Mouse (Mus musculus): ENCODE measurements at regions not wholly inside any gene's neighbourhood (a gene's known extent, or its start where the extent isn't known, plus 50 kb on each side); places are given as distances from the start of the nearest gene placed in this dataset.

GRCm38 (mm10) chr6:82143496-82143895, 102.7 kb downstream of the Eva1a start:
- H3K27me3 ChIP-seq (ENCODE audit: insufficient read depth, low read length) = no peaks in the 10 kb centered on the region
- H3K9me3 ChIP-seq (ENCODE audit: low read length) = no peaks in the 10 kb centered on the region
- H3K4me3 ChIP-seq (ENCODE audit: low read depth, low read length) = no peak overlapping the region
- ATAC-seq (no peak), DNase-seq (no peak)
- no peaks in the 10 kb centered on the region for H3K4me1 ChIP-seq (ENCODE audit: insufficient read depth)
- no peak overlapping the region for H3K9ac ChIP-seq (replicated peaks)
- no peak overlapping the region for H3K4me2 ChIP-seq (ENCODE audit: low read depth, low read length)
- no peak overlapping the region for H3K27ac ChIP-seq (ENCODE audit: low read depth)
- 75% methylated on average over 6 of the region's 6 CpGs for WGBS (ENCODE audit: insufficient replicate concordance)
- TF ChIP-seq CTCF (IDR thresholded peaks at IDR 0.05; ENCODE audit: low read depth) = 0 out of 2 replicates have a peak, but pooled peaks have one; percentile 8
- no peak for TF ChIP-seq EP300 (IDR thresholded peaks at IDR 0.05; ENCODE audit: low read depth)
- H3K36me3 ChIP-seq (replicated peaks; ENCODE audit: insufficient read depth, low read length) = no peaks in the 10 kb centered on the region

DNA sequence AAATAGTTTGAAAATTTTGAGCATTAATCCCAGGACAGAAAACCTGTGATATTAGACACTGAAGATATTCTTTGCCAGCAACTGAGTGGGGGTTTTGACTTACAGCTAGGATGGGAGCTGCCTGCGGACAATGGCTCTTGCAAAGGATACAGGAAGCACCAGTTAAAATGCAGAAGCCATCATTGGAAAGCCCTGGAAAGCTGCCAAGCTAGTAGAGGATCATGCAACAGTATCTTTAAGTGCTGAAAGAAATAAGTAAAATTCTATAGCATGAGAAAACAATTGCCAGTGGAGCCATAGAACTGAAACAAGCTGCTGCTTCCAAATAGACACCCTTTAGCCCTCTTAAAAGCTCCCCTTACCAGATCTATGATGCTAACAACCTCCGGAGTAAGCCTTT, 109.2 kb downstream of the Eva1a start:
- 74% methylated on average over 2 of the region's 2 CpGs for WGBS (ENCODE audit: insufficient replicate concordance)
- TF ChIP-seq CTCF (IDR thresholded peaks at IDR 0.05; ENCODE audit: low read depth) (no peak), EP300 (IDR thresholded peaks at IDR 0.05; ENCODE audit: low read depth) (no peak)
- Histone ChIP-seq H3K9me3 (ENCODE audit: low read length) (no peaks in the 10 kb centered on the region), H3K4me1 (ENCODE audit: insufficient read depth) (no peaks in the 10 kb centered on the region), H3K27ac (ENCODE audit: low read depth) (no peak overlapping the region), H3K9ac (replicated peaks) (no peak overlapping the region), H3K27me3 (ENCODE audit: insufficient read depth, low read length) (no peaks in the 10 kb centered on the region), H3K4me3 (ENCODE audit: low read depth, low read length) (no peak overlapping the region), H3K36me3 (replicated peaks; ENCODE audit: insufficient read depth, low read length) (no peaks in the 10 kb centered on the region), H3K4me2 (ENCODE audit: low read depth, low read length) (no peak overlapping the region)
- DNase-seq (no peak), ATAC-seq (no peak)

DNA sequence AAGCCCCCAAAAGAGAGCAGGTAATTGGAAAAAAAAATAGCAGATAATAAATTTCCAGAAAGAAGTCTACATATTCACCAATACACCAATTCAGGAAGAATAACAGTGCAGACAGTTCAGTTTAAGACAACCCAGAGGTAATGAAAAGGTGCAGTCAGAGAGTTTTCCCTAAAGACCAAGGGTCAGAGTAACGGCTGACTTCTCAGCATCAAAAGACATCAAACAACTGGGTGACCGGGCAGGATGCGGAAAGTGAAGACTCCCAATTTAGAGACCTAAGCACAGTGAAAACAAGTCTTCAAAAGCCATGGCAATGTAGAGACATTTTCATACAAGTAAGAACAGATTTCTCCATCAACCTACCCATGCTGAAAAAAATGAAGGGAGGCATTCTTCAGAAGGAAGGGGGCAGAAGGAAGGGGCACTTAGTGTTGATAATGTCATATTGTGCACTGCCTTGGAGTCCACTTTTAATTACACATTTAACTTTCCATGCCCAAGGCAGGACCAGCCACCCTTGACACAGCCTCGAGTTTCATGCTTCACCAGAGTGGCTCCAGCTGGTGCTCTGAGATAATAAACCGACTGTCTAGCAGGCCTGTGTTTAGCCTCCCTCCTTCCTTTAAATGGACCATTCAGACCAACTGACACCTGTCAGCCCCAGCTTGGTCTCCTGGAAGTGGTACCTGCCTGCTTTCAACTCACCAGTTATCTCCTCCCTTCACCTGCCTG, 129.7 kb downstream of the Eva1a start:
- ATAC-seq = no peak
- 59% methylated on average over 5 of the region's 5 CpGs for whole genome bisulfite sequencing (ENCODE audit: insufficient replicate concordance)
- no peaks in the 10 kb centered on the region for H3K27me3 ChIP-seq (ENCODE audit: insufficient read depth, low read length)
- TF ChIP-seq EP300 (IDR thresholded peaks at IDR 0.05; ENCODE audit: low read depth) (no peak), CTCF (IDR thresholded peaks at IDR 0.05; ENCODE audit: low read depth) (no peak)
- H3K36me3 ChIP-seq (replicated peaks; ENCODE audit: insufficient read depth, low read length) = no peaks in the 10 kb centered on the region
- DNase-seq = no peak
- no peaks in the 10 kb centered on the region for H3K9me3 ChIP-seq (ENCODE audit: low read length)
- H3K4me2 ChIP-seq (ENCODE audit: low read depth, low read length) = no peak overlapping the region
- H3K4me3 ChIP-seq (ENCODE audit: low read depth, low read length) = no peak overlapping the region
- H3K27ac ChIP-seq (ENCODE audit: low read depth) = no peak overlapping the region
- H3K4me1 ChIP-seq (ENCODE audit: insufficient read depth) = no peaks in the 10 kb centered on the region
- no peak overlapping the region for H3K9ac ChIP-seq (replicated peaks)

- TF ChIP-seq CTCF (IDR thresholded peaks at IDR 0.05; ENCODE audit: low read depth) = no peak
- TF ChIP-seq EP300 (IDR thresholded peaks at IDR 0.05; ENCODE audit: low read depth) = no peak
- ATAC-seq = no peak
- no peak overlapping the region for H3K4me3 ChIP-seq (ENCODE audit: low read depth, low read length)
- no peaks in the 10 kb centered on the region for H3K36me3 ChIP-seq (replicated peaks; ENCODE audit: insufficient read depth, low read length)
- H3K27ac ChIP-seq (ENCODE audit: low read depth) = no peak overlapping the region
- DNase-seq = no peak
- H3K27me3 ChIP-seq (ENCODE audit: insufficient read depth, low read length) = no peaks in the 10 kb centered on the region
- no peak overlapping the region for H3K4me2 ChIP-seq (ENCODE audit: low read depth, low read length)
- H3K9me3 ChIP-seq (ENCODE audit: low read length) = no peaks in the 10 kb centered on the region
- 54% methylated on average over 2 of the region's 2 CpGs for WGBS (ENCODE audit: insufficient replicate concordance)
- no peaks in the 10 kb centered on the region for H3K4me1 ChIP-seq (ENCODE audit: insufficient read depth)
- H3K9ac ChIP-seq (replicated peaks) = no peak overlapping the region
These were observed 134.1 kb downstream of the Eva1a start for GRCm38 (mm10) chr6:82174943-82175342.

- peak; percentile 20 for DNase-seq
- H3K27ac ChIP-seq (ENCODE audit: low read depth) = peak overlapping the region; percentile 56; the same call in 1 of the 2 replicates
- 63% methylated on average over 7 of the region's 7 CpGs for WGBS (ENCODE audit: insufficient replicate concordance)
- no peak overlapping the region for H3K4me3 ChIP-seq (ENCODE audit: low read depth, low read length)
- no peaks in the 10 kb centered on the region for H3K27me3 ChIP-seq (ENCODE audit: insufficient read depth, low read length)
- H3K4me2 ChIP-seq (ENCODE audit: low read depth, low read length) = no peak overlapping the region
- H3K9me3 ChIP-seq (ENCODE audit: low read length) = no peaks in the 10 kb centered on the region
- H3K36me3 ChIP-seq (replicated peaks; ENCODE audit: insufficient read depth, low read length) = no peaks in the 10 kb centered on the region
- peak; percentile 100 for ATAC-seq
- H3K9ac ChIP-seq (replicated peaks) = no peak overlapping the region
- no peaks in the 10 kb centered on the region for H3K4me1 ChIP-seq (ENCODE audit: insufficient read depth)
- TF ChIP-seq EP300 (IDR thresholded peaks at IDR 0.05; ENCODE audit: low read depth) (no peak), CTCF (IDR thresholded peaks at IDR 0.05; ENCODE audit: low read depth) (no peak)
These were observed 159.3 kb downstream of the Eva1a start for GRCm38 (mm10) chr6:82200130-82200529.

- WGBS (ENCODE audit: insufficient replicate concordance) = 73% methylated on average over 8 of the region's 8 CpGs
- H3K36me3 ChIP-seq (replicated peaks; ENCODE audit: insufficient read depth, low read length) = no peaks in the 10 kb centered on the region
- H3K4me2 ChIP-seq (ENCODE audit: low read depth, low read length) = no peak overlapping the region
- TF ChIP-seq EP300 (IDR thresholded peaks at IDR 0.05; ENCODE audit: low read depth) (no peak), CTCF (IDR thresholded peaks at IDR 0.05; ENCODE audit: low read depth) (no peak)
- no peaks in the 10 kb centered on the region for H3K27me3 ChIP-seq (ENCODE audit: insufficient read depth, low read length)
- no peak overlapping the region for H3K9ac ChIP-seq (replicated peaks)
- DNase-seq (no peak), ATAC-seq (no peak)
- no peaks in the 10 kb centered on the region for H3K9me3 ChIP-seq (ENCODE audit: low read length)
- H3K4me3 ChIP-seq (ENCODE audit: low read depth, low read length) = no peak overlapping the region
- H3K27ac ChIP-seq (ENCODE audit: low read depth) = no peak overlapping the region
- H3K4me1 ChIP-seq (ENCODE audit: insufficient read depth) = no peaks in the 10 kb centered on the region
These were observed 164.2 kb downstream of the Eva1a start for GRCm38 (mm10) chr6:82204821-82205566.
